Mouse (Mus musculus) heart, embryonic 11.5 days (tissue): Measurements from ENCODE around the gene Aurkb. TPM values are rescaled to one million over a fixed set of nuclear protein-coding genes. Genes with fewer than 3 reads are reported as not detected.
A peak's percentile ranks its signal among the peaks of the same experiment; 100 is the strongest.

Source experiments
- ATAC-seq: fragments of 200-750 bp; cut with Nextera tagmentation; replicated peaks from 2 replicates; pipeline ENCODE4 v1.8.0; 2017; ENCODE audit warnings: moderate library complexity; ENCODE audit not compliant: insufficient number of reproducible peaks, low FRiP score, low TSS enrichment
- H3K27ac ChIP-seq: fragments of 300-500 bp; sonication (generic); 2 replicates; pipeline ENCODE4 v1.5.1; 2014; ENCODE audit warnings: mild to moderate bottlenecking, low read depth, low read length
- H3K27me3 ChIP-seq: fragments of 300-500 bp; sonication (generic); 2 replicates; pipeline ENCODE4 v1.6.1; 2014; ENCODE audit warnings: mild to moderate bottlenecking, low read length, mixed read lengths; ENCODE audit not compliant: control insufficient read depth, insufficient read depth
- H3K36me3 ChIP-seq: fragments of 300-500 bp; sonication (generic); 2 replicates; pipeline ENCODE4 v1.6.1; 2014; ENCODE audit warnings: mild to moderate bottlenecking, low read length, moderate library complexity, mixed read lengths; ENCODE audit not compliant: control insufficient read depth, insufficient read depth
- H3K4me1 ChIP-seq: fragments of 300-500 bp; sonication (generic); 2 replicates; pipeline ENCODE4 v1.6.1; 2014; ENCODE audit warnings: low read length; ENCODE audit not compliant: control insufficient read depth, insufficient read depth
- H3K4me2 ChIP-seq: fragments of 300-500 bp; sonication (generic); 2 replicates; pipeline ENCODE4 v1.6.1; 2014; ENCODE audit warnings: mild to moderate bottlenecking, moderate library complexity
- H3K4me3 ChIP-seq: fragments of 300-500 bp; sonication (generic); 2 replicates; pipeline ENCODE4 v1.5.1; 2014; ENCODE audit warnings: low read depth, low read length
- H3K9ac ChIP-seq: fragments of 300-500 bp; sonication (generic); 2 replicates; pipeline ENCODE4 v1.6.1; 2014; ENCODE audit warnings: mild to moderate bottlenecking, low read depth, low read length, moderate library complexity
- H3K9me3 ChIP-seq: fragments of 300-500 bp; sonication (generic); replicated peaks from 2 replicates; pipeline ENCODE4 v1.6.1; 2016; ENCODE audit warnings: low read length; ENCODE audit not compliant: control insufficient read depth
- WGBS: fragments of 180-500 bp; shearing (Covaris S2); extraction: QIAGEN DNeasy Blood & Tissue Kit; methylation state at CpG from one replicate; pipeline ENCODE4 v1.1.7; 2014; ENCODE audit not compliant: insufficient replicate concordance; 5-methylcytosine and 5-hydroxymethylcytosine counted together
- polyA plus RNA-seq: library from polyadenylated mRNA; unstranded; fragments of >200 nt; fragmentation: Nextera tagmentation; extraction: Ambion mirVana; gene quantifications from 2 replicates; pipeline ENCODE4 v1.2.1, GENCODE M21; 2014

Aurkb gene
- polyA plus RNA-seq, 1 experiment from 2014 or later: 89.2 TPM

DNA sequence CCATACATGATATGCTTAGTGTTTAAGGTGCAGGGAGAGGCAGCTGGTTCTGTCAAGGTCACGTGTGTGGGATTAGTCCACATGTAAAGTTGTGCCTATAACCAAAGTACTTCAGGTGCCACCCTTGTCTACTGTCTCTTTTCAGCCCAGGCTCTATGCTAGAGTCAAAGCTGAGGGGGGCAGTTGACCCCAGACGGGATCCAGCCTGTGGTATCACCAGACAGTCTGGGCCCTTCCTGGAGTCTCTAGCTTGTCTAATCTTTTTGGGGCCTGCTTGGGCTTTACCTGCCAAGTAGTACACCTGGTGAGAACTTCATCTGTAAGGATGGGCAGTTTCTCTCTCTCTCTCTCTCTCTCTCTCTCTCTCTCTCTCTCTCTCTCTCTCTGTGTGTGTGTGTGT lies 42.1 kb downstream of the Aurkb start:
- Histone ChIP-seq H3K4me2 (peak overlapping the region; percentile 75), H3K4me3 (peak overlapping the region; percentile 76; the same call in 1 of the 2 replicates), H3K27me3 (no peaks in the 10 kb centered on the region), H3K9ac (peak overlapping the region; percentile 96; the same call in 1 of the 2 replicates), H3K36me3 (0 out of 2 replicates have a peak, but pooled peaks cover 3% of the 10 kb centered on the region), H3K4me1 (peaks cover 36% of the 10 kb centered on the region), H3K9me3 (no peaks in the 10 kb centered on the region), H3K27ac (peak overlapping the region; percentile 92)
- WGBS: 51% methylated on average over 2 of the region's 2 CpGs
- ATAC-seq: no peak

DNA sequence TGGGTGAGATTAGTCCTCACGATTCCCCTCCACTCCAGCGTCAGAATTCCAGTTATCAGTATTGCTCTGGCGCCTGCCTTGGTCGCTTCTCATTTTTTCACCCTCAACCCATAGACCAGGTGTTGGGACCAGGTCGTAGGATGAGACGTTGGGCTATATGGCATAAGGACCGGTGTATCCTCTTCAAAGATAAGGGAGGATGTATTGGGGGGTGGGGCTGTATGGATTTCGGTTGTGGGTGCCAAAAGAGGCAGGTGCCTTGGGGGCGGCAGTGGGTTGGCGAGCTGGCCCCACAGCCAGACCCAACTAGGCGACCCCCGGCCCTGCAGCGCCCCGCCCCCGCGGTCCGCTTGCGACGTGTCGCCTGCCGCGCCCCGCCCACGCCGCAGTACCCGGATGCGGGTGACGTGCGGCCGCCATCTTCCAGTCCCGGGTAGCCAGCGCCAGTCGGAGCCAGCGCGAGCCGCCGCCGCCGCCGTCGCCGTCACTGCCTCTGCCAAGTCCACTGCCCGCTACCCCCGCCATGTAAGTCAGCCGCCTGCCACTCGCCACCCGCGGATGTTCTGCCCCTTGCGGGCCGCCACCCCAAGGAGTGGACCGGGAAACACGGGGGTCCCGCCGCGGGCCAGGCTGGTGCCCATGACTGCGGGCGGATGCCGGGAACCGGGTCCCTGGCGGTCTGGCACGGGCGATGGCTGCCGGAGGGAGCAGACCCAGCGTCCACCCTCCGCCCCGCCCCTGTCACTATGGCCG lies 42.8 kb downstream of the Aurkb start, which contains the start of gene Vamp2:
Gene Vamp2, plus strand, starts transcription at position 388 of the 753 bp plus-strand sequence.
- peaks cover 37% of the 10 kb centered on the region for H3K4me1 ChIP-seq
- no peaks in the 10 kb centered on the region for H3K9me3 ChIP-seq
- peak within 1 kb of the TSS; percentile 96 for H3K9ac ChIP-seq
- H3K27ac ChIP-seq: peak within 1 kb of the TSS; percentile 92
- peak within 1 kb of the TSS; percentile 75 for H3K4me2 ChIP-seq
- under 1% methylated on average over 62 of the region's 67 CpGs for WGBS
- 0 out of 2 replicates have a peak, but pooled peaks cover 3% of the 10 kb centered on the region for H3K36me3 ChIP-seq
- no peaks in the 10 kb centered on the region for H3K27me3 ChIP-seq
- peak; percentile 63 for ATAC-seq
- peak within 1 kb of the TSS; percentile 76 for H3K4me3 ChIP-seq

DNA sequence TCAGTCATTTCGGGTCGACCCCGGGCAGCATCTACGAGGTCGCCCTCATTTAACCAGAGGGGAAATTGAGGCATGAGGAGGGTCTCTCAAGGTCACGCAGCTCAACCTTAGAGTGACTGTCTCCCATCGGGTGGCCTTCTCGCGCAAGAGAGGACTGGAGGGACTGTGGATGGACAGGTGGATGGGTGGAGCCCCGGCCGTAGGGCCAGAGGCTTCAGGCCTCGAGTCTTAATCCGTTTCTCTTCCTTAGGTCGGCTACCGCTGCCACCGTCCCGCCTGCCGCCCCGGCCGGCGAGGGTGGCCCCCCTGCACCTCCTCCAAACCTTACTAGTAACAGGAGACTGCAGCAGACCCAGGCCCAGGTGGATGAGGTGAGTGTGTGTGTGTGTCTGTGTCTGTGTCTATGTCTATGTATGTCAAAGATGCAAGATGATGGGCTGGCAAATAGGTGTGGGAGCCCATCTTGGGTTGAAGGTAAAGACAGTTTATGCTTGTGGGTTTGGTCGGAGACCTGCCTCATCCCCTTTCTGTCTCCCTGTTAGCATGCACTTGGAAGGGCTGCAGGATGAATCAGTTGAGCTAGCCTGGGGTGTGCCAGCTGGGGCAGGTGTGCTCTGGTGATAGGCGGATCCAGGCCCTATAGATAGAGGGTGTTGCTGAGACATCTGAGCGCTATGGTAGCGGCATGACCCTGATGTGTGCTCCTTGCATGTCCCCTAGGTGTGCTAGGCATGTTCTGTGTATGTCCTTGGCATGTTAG lies 43.6 kb downstream of the Aurkb start:
- WGBS: 10% methylated on average over 25 of the region's 25 CpGs
- ATAC-seq: no peak
- H3K27me3 ChIP-seq: no peaks in the 10 kb centered on the region

DNA sequence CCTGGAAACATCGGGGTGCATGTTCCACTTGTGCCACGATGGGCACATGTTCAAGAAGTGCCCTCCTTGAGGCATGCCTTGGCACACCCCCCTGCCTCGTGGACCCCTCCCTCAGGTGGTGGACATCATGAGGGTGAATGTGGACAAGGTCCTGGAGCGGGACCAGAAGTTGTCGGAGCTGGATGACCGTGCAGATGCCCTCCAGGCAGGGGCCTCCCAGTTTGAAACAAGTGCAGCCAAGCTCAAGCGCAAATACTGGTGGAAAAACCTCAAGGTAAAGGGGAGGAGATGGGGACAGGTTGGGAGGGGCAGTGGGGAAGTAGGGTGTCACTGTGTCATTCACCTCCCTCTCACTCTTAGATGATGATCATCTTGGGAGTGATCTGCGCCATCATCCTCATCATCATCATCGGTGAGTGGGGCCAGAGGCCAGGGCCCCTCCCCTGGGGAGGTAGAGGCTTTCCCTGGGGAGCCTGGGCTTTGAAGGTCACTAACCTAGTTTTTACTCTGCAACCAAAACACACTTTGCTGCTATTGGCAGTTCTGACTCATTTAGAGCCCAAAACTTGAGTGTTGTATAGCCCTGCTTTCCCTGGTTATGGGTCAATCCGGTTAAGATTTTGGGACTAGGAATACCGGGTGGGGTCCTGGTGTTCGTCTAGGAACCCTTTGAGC lies 44.3 kb downstream of the Aurkb start:
- peak overlapping the region; percentile 75 for H3K4me2 ChIP-seq
- H3K27me3 ChIP-seq: no peaks in the 10 kb centered on the region
- peak overlapping the region; percentile 76 for H3K4me3 ChIP-seq
- H3K9me3 ChIP-seq: no peaks in the 10 kb centered on the region
- H3K36me3 ChIP-seq: 0 out of 2 replicates have a peak, but pooled peaks cover 3% of the 10 kb centered on the region
- H3K27ac ChIP-seq: no peak overlapping the region
- H3K4me1 ChIP-seq: peaks cover 37% of the 10 kb centered on the region
- ATAC-seq: no peak
- H3K9ac ChIP-seq: peak overlapping the region; percentile 96
- WGBS: 84% methylated on average over 12 of the region's 12 CpGs

More for the DNA sequence above, 43.6 kb downstream of the Aurkb start:
- H3K9me3 ChIP-seq: no peaks in the 10 kb centered on the region
- peaks cover 37% of the 10 kb centered on the region for H3K4me1 ChIP-seq
- H3K4me2 ChIP-seq: peak overlapping the region; percentile 75
- H3K4me3 ChIP-seq: peak overlapping the region; percentile 76
- peak overlapping the region; percentile 92 for H3K27ac ChIP-seq
- H3K9ac ChIP-seq: peak overlapping the region; percentile 96
- H3K36me3 ChIP-seq: 0 out of 2 replicates have a peak, but pooled peaks cover 3% of the 10 kb centered on the region

DNA sequence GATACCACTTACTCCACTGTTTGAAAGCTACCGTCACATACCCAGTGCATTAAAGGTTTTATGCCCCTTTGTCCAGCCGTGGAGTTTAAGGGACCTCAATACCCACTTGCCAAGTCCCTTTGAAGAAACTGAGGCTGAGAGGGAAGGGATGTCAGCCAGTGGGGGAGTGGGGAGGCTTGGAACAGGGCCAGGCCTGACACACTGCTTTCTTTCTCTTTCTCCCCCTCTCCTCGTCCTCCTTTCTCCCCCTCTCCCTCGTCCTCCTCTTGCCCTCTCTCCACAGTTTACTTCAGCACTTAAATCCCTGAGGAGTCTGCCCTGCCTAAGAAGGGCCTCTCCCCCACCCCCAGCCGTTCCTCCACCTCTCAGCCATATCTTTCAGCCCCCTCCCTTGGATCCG lies 44.9 kb downstream of the Aurkb start:
- 49% methylated on average over 6 of the region's 6 CpGs for WGBS
- no peak overlapping the region for H3K9ac ChIP-seq
- H3K4me2 ChIP-seq: peak overlapping the region; percentile 29; the same call in 1 of the 2 replicates
- no peak for ATAC-seq
- H3K36me3 ChIP-seq: 0 out of 2 replicates have a peak, but pooled peaks cover 3% of the 10 kb centered on the region
- 0 out of 2 replicates have a peak overlapping the region, but pooled peaks have one; percentile 10 for H3K4me3 ChIP-seq
- no peak overlapping the region for H3K27ac ChIP-seq
- no peaks in the 10 kb centered on the region for H3K27me3 ChIP-seq
- no peaks in the 10 kb centered on the region for H3K9me3 ChIP-seq
- peaks cover 37% of the 10 kb centered on the region for H3K4me1 ChIP-seq

DNA sequence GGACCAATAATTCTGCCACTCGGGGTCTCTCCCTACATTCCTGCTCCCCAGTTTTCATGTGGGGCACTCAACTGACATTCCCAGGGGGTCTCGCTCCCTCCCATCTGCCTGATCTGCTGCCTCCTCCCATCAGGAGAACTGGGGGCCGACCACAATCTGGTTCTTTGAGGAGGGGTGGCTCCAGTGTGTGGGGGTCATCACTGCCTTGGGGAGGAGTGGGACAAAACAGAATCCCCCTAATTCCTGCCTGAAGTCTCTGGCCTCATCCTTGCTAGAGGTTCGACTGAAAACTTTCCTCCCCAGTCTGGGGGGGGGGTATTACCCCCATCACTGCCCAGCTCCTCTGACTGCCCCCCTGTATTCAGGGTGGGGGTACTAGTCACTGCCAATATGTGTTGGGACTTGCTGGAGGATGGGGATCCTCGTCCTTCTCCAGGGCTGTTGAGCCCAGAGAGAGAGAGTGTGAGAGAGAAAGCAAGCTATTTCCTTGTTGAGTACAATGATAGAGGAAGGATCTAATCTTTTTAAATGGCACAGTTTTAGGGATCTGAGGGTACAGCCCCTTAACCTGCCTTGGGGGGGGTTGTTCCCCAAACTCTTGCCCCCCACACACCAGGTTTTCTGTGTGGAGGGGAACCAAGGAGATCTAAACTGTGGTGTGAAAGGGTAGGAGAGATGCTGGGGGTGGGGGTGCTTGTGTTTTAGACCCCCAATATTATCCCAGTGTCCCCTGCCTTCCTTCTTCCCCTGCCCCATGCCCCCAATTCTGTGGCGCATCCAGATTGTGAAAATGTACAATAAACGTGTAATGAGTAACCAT lies 46.3 kb downstream of the Aurkb start:
- Histone ChIP-seq H3K9me3 (no peaks in the 10 kb centered on the region), H3K27ac (0 out of 2 replicates have a peak overlapping the region, but pooled peaks have one; percentile 16), H3K4me2 (no peak overlapping the region), H3K36me3 (0 out of 2 replicates have a peak, but pooled peaks cover 3% of the 10 kb centered on the region), H3K9ac (no peak overlapping the region), H3K4me1 (peaks cover 40% of the 10 kb centered on the region), H3K27me3 (no peaks in the 10 kb centered on the region), H3K4me3 (no peak overlapping the region)
- ATAC-seq: no peak
- WGBS: 59% methylated on average over 7 of the region's 7 CpGs

DNA sequence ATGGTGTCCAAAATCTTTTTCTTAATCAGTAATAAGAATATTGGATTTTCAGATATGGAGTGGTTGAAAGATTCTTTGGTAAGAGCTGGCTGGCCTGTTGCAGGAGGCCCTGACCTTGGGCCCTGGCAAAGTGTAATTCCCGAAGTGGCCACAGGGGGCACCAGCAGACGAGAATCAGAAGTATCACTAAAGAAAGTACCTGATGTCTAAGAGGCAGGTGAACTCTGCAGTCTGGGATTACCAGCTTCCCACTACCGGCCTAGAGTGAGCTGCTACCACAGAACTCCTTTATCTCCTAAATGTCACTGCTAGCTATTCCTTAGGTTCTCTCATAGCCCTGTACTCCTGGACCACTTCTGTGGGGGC lies 46.9 kb downstream of the Aurkb start:
- no peak for ATAC-seq
- H3K4me1 ChIP-seq: peaks cover 40% of the 10 kb centered on the region
- H3K4me2 ChIP-seq: no peak overlapping the region
- no peaks in the 10 kb centered on the region for H3K9me3 ChIP-seq
- H3K27ac ChIP-seq: no peak overlapping the region
- no peaks in the 10 kb centered on the region for H3K27me3 ChIP-seq
- no peak overlapping the region for H3K4me3 ChIP-seq
- no peak overlapping the region for H3K9ac ChIP-seq
- H3K36me3 ChIP-seq: 0 out of 2 replicates have a peak, but pooled peaks cover 3% of the 10 kb centered on the region
- 0% methylated on average over 3 of the region's 3 CpGs for WGBS
